Mouse (Mus musculus) heart, embryonic 11.5 days (tissue): ENCODE results near the gene Plcg1. TPM values are rescaled to one million over a fixed set of nuclear protein-coding genes. Genes with fewer than 3 reads are reported as not detected.

Source experiments
- ATAC-seq: fragments of 200-750 bp; cut with Nextera tagmentation; replicated peaks from 2 replicates; pipeline ENCODE4 v1.8.0; 2017; ENCODE audit warnings: moderate library complexity; ENCODE audit not compliant: insufficient number of reproducible peaks, low FRiP score, low TSS enrichment
- H3K27ac ChIP-seq: fragments of 300-500 bp; sonication (generic); 2 replicates; pipeline ENCODE4 v1.5.1; 2014; ENCODE audit warnings: mild to moderate bottlenecking, low read depth, low read length
- H3K27me3 ChIP-seq: fragments of 300-500 bp; sonication (generic); 2 replicates; pipeline ENCODE4 v1.6.1; 2014; ENCODE audit warnings: mild to moderate bottlenecking, low read length, mixed read lengths; ENCODE audit not compliant: control insufficient read depth, insufficient read depth
- H3K36me3 ChIP-seq: fragments of 300-500 bp; sonication (generic); 2 replicates; pipeline ENCODE4 v1.6.1; 2014; ENCODE audit warnings: mild to moderate bottlenecking, low read length, moderate library complexity, mixed read lengths; ENCODE audit not compliant: control insufficient read depth, insufficient read depth
- H3K4me1 ChIP-seq: fragments of 300-500 bp; sonication (generic); 2 replicates; pipeline ENCODE4 v1.6.1; 2014; ENCODE audit warnings: low read length; ENCODE audit not compliant: control insufficient read depth, insufficient read depth
- H3K4me2 ChIP-seq: fragments of 300-500 bp; sonication (generic); 2 replicates; pipeline ENCODE4 v1.6.1; 2014; ENCODE audit warnings: mild to moderate bottlenecking, moderate library complexity
- H3K4me3 ChIP-seq: fragments of 300-500 bp; sonication (generic); 2 replicates; pipeline ENCODE4 v1.5.1; 2014; ENCODE audit warnings: low read depth, low read length
- H3K9ac ChIP-seq: fragments of 300-500 bp; sonication (generic); 2 replicates; pipeline ENCODE4 v1.6.1; 2014; ENCODE audit warnings: mild to moderate bottlenecking, low read depth, low read length, moderate library complexity
- H3K9me3 ChIP-seq: fragments of 300-500 bp; sonication (generic); replicated peaks from 2 replicates; pipeline ENCODE4 v1.6.1; 2016; ENCODE audit warnings: low read length; ENCODE audit not compliant: control insufficient read depth
- WGBS: fragments of 180-500 bp; shearing (Covaris S2); extraction: QIAGEN DNeasy Blood & Tissue Kit; methylation state at CpG from one replicate; pipeline ENCODE4 v1.1.7; 2014; ENCODE audit not compliant: insufficient replicate concordance; 5-methylcytosine and 5-hydroxymethylcytosine counted together
- polyA plus RNA-seq: library from polyadenylated mRNA; unstranded; fragments of >200 nt; fragmentation: Nextera tagmentation; extraction: Ambion mirVana; gene quantifications from 2 replicates; pipeline ENCODE4 v1.2.1, GENCODE M21; 2014

Gene Plcg1
- polyA plus RNA-seq, 1 experiment from 2014 or later: 31.0 TPM

DNA sequence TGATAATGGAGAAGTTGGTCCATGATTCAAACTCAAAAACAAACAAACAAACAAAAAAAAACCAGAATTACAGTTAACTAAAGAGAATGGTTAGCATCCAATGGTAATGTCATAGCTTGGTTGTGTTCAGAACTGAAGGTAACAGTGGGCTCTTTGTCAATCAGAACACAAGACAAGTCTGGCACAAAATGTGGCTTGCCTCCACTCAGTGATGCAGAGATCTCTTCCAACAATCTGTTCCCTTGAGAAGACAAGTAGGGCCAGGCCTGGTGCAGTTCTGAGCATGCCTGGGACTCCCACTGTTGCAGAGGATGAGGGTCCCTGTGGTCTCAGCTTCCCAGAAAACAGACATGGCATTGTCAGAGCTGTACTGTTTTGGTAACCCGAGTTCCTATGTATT, 39.8 kb downstream of the Plcg1 start:
- Histone ChIP-seq H3K4me1 (no peaks in the 10 kb centered on the region), H3K4me2 (no peak overlapping the region), H3K9me3 (no peaks in the 10 kb centered on the region), H3K27ac (no peak overlapping the region), H3K36me3 (peaks cover 5% of the 10 kb centered on the region; the same call in 1 of the 2 replicates), H3K4me3 (no peak overlapping the region), H3K27me3 (no peaks in the 10 kb centered on the region), H3K9ac (no peak overlapping the region)
- no peak for ATAC-seq
- 82% methylated on average over 1 of the region's 1 CpGs for WGBS

DNA sequence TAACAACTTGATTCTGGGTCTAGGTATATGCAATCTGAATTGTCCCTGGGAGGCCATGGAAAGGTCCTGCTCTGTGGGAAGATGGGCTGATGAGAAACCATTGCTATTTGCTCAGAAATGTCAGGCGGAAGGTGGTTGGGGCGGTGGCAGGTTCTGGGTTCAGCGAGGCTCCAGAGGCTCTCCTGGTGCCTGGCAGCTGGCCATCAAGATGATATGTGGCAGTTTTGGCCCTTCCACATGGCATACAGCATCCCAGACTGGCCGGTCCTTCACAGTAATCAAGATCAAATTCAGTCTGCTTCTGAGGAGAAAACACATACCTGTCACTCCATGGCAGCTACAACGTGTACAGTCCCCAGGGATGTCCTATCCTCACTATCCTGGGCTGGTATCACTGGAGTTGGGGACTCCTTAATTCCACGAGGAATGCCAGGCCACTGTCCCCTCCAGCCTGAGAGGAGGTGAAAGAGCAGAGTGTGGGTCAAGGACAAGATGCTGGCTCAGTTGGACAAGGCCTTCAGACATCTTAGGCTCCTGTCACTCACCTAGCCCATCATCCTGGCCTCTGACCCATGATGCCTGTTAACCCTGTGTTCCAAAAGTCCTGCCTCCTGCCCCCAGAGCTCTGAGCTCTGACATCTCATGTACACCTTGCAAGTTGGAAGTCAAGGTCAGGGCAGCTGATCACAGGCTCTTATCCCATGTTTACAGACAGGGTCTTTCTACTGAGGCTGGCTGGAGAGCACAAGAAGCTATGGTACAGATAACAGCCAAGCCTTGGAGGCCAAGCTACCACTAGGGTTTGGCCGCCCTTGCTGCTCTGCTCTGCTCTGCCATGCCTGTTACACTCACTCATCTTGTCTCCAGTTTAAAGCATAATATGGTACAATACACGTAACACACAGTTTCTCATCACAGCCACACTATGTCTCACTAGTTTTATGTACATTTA, 40.5 kb downstream of the Plcg1 start:
- H3K4me3 ChIP-seq: no peak overlapping the region
- no peak overlapping the region for H3K27ac ChIP-seq
- WGBS: 84% methylated on average over 8 of the region's 8 CpGs
- ATAC-seq: no peak
- no peaks in the 10 kb centered on the region for H3K4me1 ChIP-seq
- no peaks in the 10 kb centered on the region for H3K9me3 ChIP-seq
- H3K36me3 ChIP-seq: peaks cover 5% of the 10 kb centered on the region; the same call in 1 of the 2 replicates
- no peak overlapping the region for H3K4me2 ChIP-seq
- no peaks in the 10 kb centered on the region for H3K27me3 ChIP-seq
- H3K9ac ChIP-seq: no peak overlapping the region

DNA sequence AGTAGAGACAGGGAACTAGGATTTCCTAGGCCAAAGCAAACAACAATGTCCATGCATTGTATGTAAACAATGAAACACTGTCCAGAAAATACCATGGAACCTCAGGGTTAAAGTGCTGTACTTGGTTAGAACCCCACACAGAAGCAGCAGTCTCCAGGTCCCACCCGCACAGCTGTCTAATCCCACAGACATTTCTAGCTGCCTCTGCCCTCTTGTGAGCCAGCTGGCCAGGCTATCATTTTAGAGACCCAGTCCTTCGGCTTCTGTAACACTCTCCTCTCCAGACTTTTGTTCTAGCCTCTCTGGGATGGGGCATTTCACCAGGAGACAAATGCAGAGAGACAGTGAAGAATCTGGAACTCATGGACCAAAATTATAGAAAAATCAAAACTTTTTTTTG, 46.9 kb downstream of the Plcg1 start:
- ATAC-seq: no peak
- 74% methylated on average over 2 of the region's 2 CpGs for WGBS

DNA sequence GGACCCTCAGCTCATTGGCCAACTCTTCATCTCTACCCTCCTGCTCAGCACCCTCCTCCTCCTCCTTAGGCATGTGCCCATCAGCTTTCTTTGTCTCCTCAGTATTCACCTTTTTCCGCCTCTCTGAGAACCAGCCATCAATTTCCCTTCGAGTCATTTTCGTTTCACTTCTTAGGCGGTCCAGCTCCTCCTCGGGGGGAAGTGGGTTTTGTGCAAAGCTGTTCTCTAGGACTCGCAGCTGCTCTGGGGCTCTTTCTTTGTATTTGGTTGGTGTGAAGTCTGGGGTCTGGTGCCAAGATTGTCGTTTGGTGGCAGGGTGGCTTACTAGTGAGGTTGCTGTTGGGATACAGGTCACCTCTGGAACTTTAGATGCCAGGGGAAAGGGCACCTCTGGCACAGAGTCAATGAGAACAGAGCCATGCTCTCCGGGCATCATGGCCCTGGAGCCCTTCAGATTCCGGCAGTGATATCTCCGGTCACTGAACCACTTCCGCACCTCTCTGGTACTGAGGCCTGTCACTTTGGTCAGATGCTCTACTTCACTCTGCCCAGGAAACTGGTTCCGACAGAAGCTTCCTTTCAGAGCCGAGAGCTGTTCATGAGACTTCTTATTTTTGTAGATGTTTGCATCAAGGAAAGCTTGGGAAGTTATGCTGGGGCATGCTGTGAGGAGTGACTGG, 49.2 kb downstream of the Plcg1 start:
- Histone ChIP-seq H3K4me3 (no peak overlapping the region), H3K4me2 (no peak overlapping the region), H3K27ac (no peak overlapping the region), H3K36me3 (no peaks in the 10 kb centered on the region; the same call in 1 of the 2 replicates), H3K4me1 (no peaks in the 10 kb centered on the region), H3K9me3 (no peaks in the 10 kb centered on the region), H3K27me3 (no peaks in the 10 kb centered on the region), H3K9ac (no peak overlapping the region)
- ATAC-seq: no peak
- 85% methylated on average over 13 of the region's 13 CpGs for WGBS

More for the DNA sequence above, 46.9 kb downstream of the Plcg1 start:
- Histone ChIP-seq H3K27ac (no peak overlapping the region), H3K4me2 (no peak overlapping the region), H3K36me3 (no peaks in the 10 kb centered on the region; the same call in 1 of the 2 replicates), H3K27me3 (no peaks in the 10 kb centered on the region), H3K4me1 (no peaks in the 10 kb centered on the region), H3K9ac (no peak overlapping the region), H3K4me3 (no peak overlapping the region), H3K9me3 (no peaks in the 10 kb centered on the region)

DNA sequence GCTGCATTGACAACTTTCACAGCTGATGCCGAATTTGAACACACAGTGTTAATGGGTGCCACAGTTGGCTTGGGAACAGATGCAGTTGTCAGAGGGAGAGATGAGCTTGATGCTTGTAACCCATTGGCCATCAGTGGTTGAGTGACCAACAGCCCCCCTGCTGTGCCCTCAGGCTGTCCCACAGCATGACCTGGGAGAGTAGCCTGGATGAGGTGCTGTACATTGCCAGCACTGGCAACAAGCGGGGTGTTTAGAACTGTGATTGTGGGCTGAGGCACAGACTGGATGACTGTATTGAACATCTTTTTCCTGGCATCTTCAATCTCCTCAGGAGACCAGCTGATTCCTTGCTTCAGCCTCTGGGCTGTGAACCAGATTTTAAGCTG, 49.7 kb downstream of the Plcg1 start:
- ATAC-seq: no peak
- Histone ChIP-seq H3K27me3 (no peaks in the 10 kb centered on the region), H3K4me1 (no peaks in the 10 kb centered on the region), H3K9ac (no peak overlapping the region), H3K4me2 (no peak overlapping the region), H3K4me3 (no peak overlapping the region), H3K9me3 (no peaks in the 10 kb centered on the region), H3K36me3 (no peaks in the 10 kb centered on the region; the same call in 1 of the 2 replicates), H3K27ac (no peak overlapping the region)
- 84% methylated on average over 2 of the region's 2 CpGs for WGBS

DNA sequence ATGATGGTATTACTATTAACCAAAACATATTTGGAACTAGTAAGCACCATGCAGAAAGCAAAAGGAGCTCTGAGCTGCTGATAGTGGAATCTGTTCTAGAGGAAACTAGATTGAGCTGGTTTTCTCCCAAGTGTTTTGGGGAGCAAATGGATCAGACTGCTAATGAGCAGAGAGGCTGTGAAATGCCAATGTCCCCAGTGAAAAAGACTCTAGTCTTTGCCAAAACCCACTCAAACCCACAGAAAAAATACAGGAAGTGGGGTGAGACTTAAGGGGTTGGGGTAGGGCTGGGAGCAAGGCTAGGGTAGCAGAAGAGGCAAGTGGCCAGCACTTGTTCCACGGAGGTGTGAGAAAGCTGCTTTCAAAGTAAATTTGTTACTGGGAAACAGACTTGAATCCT, 55.2 kb downstream of the Plcg1 start:
- H3K4me3 ChIP-seq: no peak overlapping the region
- H3K36me3 ChIP-seq: no peaks in the 10 kb centered on the region
- ATAC-seq: no peak
- no peaks in the 10 kb centered on the region for H3K27me3 ChIP-seq
- H3K4me1 ChIP-seq: peaks cover 7% of the 10 kb centered on the region
- H3K4me2 ChIP-seq: no peak overlapping the region
- no peak overlapping the region for H3K9ac ChIP-seq
- whole genome bisulfite sequencing: 69% methylated on average over 1 of the region's 1 CpGs
- H3K9me3 ChIP-seq: no peaks in the 10 kb centered on the region
- no peak overlapping the region for H3K27ac ChIP-seq

DNA sequence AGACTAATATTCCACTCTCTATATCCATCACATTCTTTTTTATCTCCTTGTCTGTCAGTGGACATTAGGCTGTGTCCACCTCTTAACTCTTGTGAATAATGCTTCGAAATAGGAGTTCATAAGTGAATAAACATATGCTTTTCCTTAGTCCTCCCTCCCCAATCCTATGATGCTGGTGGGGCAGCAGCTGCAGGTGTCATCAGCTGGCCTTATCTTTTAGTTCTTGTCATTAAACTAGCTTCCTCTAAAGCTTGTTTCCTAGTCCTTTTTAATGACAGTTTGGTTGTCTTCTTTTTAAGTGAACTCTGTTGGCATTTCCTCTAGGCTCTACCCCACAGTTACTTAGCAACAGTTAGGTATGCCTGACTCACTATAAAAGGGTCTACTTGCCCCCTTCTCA, 57.9 kb downstream of the Plcg1 start:
- Histone ChIP-seq H3K36me3 (no peaks in the 10 kb centered on the region), H3K27me3 (no peaks in the 10 kb centered on the region), H3K4me1 (peaks cover 7% of the 10 kb centered on the region), H3K27ac (no peak overlapping the region), H3K9ac (no peak overlapping the region), H3K4me2 (no peak overlapping the region), H3K9me3 (no peaks in the 10 kb centered on the region), H3K4me3 (no peak overlapping the region)
- WGBS: 71% methylated on average over 1 of the region's 1 CpGs
- ATAC-seq: no peak

DNA sequence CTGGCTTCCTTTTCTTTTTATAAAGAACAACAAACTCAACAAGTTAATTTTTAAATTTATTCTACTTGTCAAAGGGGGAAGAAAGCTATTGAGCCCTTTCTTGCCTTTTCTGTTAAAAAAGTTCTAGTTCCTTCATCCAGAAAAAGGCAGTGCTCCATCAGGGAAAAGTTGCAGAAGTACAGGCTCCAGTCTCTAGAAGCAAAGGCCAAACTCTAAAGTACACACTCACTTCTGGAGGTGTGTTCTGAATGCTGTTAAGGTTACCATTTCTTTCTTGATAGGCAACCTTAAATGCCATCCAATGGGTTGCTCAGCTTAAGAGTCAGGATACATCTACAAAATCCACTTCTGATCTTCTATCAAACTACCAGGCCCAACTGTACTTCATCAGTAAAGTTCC, 58.6 kb downstream of the Plcg1 start:
- no peak for ATAC-seq

More for the DNA sequence above, 58.6 kb downstream of the Plcg1 start:
- no peaks in the 10 kb centered on the region for H3K36me3 ChIP-seq
- H3K4me2 ChIP-seq: no peak overlapping the region
- peaks cover 7% of the 10 kb centered on the region for H3K4me1 ChIP-seq
- H3K27me3 ChIP-seq: no peaks in the 10 kb centered on the region
- no peak overlapping the region for H3K9ac ChIP-seq
- H3K9me3 ChIP-seq: no peaks in the 10 kb centered on the region
- no peak overlapping the region for H3K4me3 ChIP-seq
- H3K27ac ChIP-seq: no peak overlapping the region
